Mouse (Mus musculus) layer of hippocampus, postnatal 25 days (tissue): ENCODE data around the gene Gm16253. TPM values are rescaled to one million over a fixed set of nuclear protein-coding genes. Genes with fewer than 3 reads are reported as not detected.
"Not testable (repeated sequence)": the region's sequence is repeated elsewhere in the genome, so short reads cannot be mapped to it uniquely, and the experiment has no call there.

Experiments
- DNase-seq, 2 experiments: peaks; one replicate each; pipeline ENCODE4 v3.0.0; 2022; ENCODE audit warnings: mixed read lengths in 2 of 2, low spot score in 1 of 2; ENCODE audit errors: extremely low spot score in 1 of 2
- total RNA-seq, 2 experiments: library from RNA; stranded (reverse); gene quantifications; 2 replicates each; pipeline ENCODE4 v1.2.3; 2021

Gene Gm16253
- total RNA-seq, 2 experiments from 2014 or later, result not detected

DNA sequence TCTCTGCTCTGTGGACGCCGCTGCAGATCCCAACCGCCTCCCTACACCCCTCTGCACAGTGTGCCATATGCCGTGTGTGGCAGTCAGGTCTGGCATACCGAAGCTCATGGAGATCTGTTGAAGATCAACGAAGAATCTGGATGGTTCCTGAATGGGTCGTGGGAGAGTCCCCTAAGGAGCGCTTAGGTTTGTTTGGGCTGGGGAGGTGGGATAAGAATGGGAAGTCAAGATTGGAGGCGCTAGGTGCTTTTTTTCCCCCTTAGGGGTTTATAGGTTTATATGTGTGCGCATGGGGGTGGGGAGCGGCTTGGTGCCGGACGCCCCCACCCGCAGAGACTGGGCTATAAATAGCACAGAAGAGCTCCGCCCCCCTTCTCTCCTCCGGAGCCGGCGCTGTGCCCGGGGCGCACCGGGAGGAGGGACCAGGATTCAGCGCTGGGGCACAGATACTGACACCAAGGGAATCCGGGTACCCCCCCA lies 19.5 kb downstream of the Gm16253 start, which contains the start of gene Ankrd34a:
Ankrd34a (plus strand) TSS at position 409 of the 480 bp plus-strand sequence.
- DNase-seq, result peak; percentile 62 to 69

DNA sequence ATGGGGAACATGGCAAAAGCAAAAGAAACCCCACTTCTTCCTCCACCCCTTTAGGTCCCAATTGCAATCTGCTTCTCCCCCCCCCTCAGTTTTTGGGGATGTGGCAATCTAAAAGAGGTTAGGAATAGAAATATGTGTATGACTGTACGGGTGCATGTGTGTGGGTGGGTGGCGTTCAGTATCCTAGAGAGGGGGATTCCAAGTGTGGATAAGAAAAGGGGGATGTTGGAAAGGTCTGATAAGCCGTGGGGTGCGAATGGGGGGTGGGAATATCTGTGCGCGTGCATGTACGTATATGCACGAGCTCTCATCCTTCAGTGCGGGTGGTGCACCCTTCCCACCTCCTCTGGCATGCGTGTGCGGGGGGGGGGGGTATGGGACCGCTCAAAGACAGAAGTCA lies 20.1 kb downstream of the Gm16253 start:
- DNase-seq, result no peak

- peak; percentile 27 to 47 for DNase-seq
Measured at GRCm38 (mm10) chr3:96597435-96597891, 20.7 kb downstream of the Gm16253 start.

DNA sequence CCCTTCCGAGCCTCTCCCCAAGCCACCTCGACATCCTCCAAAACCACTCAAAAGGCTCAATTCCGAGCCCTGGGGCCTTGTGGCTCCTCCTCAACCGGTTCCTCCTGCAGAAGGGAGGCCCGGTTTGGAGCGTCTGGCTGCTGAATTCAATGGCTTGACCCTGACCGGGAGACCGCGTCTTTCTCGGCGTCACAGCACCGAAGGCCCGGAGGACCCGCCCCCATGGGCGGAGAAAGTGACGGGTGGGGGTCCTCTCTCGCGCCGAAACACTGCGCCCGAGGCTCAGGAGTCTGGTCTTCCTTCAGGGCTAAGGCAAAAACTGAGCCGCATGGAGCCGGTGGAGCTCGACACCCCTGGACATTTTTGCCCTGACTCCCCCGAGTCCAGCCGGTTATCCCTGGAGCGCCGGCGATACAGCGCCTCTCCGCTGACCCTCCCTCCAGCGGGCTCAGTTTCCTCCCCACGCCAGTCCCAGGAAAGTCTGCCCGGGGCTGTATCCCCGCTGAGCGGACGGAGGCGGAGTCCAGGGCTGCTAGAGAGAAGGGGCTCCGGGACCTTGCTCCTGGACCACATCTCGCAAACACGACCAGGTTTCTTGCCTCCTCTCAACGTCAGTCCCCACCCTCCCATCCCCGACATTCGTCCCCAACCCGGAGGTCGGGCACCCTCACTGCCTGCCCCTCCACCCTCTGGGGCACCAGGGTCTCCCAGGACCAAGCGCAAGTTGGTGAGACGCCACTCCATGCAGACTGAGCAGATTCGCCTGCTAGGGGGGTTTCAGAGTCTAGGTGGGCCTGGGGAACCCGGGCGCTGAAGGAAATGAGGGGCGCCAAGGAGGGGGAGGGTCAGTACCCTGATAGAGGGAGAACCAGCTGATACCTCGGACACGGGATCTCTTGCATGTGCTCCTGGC lies 21.6 kb downstream of the Gm16253 start:
- DNase-seq, result peak; percentile 53

DNA sequence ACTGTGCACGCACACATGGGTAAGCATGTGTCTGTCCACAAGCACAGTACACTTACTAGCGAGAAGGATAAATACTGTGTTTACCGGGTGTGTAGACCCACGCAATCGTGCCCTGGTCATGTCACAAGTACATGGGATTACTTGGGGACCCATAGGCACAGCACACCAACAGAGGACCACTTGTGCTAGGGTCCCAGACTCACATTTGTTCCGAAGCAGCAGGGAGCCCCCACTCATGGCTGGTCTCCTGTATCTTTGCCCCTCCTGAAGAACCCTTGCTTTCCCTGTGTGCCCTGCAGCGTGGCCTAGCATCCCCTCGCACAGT lies 22.2 kb downstream of the Gm16253 start:
- DNase-seq, result no peak

DNA sequence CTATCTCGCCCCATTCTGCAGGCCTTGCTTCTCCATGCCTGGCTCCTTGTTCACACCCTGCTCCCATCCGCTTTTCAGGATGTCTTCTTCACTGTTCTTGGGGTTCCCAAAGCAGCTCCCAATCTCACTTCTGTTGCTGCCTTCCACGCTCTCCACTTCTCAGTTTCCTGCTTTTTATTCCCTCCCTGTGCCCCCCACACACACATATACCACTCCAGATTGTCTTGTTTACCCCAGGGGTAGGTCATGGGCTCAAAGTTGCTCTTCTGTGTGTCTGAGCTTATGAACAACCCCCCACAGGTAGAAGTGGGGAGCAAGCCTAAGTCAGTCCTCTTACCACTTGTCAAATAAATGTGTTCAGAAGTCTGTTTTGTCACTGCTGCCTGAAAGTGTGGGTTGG lies 22.6 kb downstream of the Gm16253 start:
- no peak for DNase-seq

- peak; percentile 81 to 84 for DNase-seq
Measured at GRCm38 (mm10) chr3:96600639-96601250, 24.0 kb downstream of the Gm16253 start, which contains the start of gene Lix1l. TSS of gene Lix1l (plus strand) at chr3:96601149.

GRCm38 (mm10) chr3:96601251-96601787 lies 24.5 kb downstream of the Gm16253 start:
- peak; percentile 48 to 58 for DNase-seq

- DNase-seq, result peak in 1 of 2 experiments; percentile 30
Measured at GRCm38 (mm10) chr3:96601941-96602703, 25.3 kb downstream of the Gm16253 start.

- no peak for DNase-seq
Measured at GRCm38 (mm10) chr3:96602704-96603084, 25.9 kb downstream of the Gm16253 start.

DNA sequence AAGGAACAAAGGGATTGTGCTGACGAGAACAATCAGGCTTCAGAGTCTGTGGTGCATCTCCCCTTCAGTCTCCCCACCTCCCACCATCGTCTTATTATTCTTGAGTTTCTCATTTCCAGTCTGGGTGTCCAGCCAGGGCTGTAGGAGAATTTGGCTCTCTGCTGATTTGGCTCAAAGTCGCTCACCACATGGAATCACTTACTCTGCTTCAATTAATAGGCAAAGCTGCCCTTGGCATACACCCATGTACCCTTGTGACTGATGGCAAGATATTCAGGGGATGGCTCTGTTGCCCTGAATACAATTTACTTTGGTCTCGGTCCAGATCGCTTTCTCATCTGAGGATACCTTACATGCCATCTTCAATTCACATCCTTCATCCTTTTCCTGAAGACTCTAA lies 26.5 kb downstream of the Gm16253 start:
- no peak for DNase-seq

GRCm38 (mm10) chr3:96606007-96606406 lies 29.2 kb downstream of the Gm16253 start:
- DNase-seq, result not testable (repeated sequence)

- no peak for DNase-seq
Measured at GRCm38 (mm10) chr3:96606618-96607017, 29.8 kb downstream of the Gm16253 start.

DNA sequence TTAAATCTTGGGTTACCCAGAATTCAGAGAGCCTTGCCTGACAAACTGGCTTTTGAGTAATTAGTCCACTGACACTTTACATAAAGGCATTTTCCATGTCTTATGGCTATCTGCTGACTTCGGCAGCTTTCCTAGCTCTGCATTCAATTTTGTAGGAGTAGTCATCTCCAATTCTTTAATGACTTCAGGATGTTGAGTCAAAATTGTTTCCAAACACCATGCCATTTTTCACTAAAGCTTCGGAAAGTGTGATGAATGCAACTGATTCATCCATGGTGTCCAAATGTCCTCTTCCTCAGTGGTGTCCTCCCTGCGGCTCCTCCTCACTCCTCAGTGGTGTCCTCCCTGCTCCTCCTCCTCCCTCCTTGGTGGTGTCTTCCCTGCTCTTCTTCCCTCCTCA lies 41.2 kb downstream of the Gm16253 start:
- DNase-seq, result no peak

DNA sequence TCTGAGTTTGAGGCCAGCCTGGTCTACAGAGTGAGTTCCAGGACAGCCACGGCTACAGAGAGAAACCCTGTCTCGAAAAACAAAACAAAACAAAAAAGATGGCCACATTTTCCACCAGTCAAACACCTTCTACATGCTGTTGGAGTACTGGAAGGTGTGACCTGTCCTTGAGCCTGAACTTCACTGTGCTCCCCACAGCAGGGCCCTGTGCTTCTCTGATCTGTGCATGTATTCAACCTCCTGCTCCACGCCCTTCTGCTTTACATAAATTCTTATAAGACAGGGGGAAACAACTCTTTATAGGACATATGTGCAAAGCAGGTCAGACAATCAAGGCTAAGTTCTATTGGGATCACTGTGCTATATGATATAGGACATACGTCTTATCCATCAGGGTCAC lies 46.4 kb downstream of the Gm16253 start:
- DNase-seq, result no peak

GRCm38 (mm10) chr3:96629729-96630600 lies 53.2 kb downstream of the Gm16253 start, which contains the start of gene Rbm8a:
TSS of gene Rbm8a (plus strand) at chr3:96629933.
- DNase-seq, result peak; percentile 90 to 91
